Mouse (Mus musculus) CD4-positive, CD25-positive, alpha-beta regulatory T cell, adult 4 months (primary cell): ENCODE measurements around the gene Bcl9l. TPM values are rescaled to one million over a fixed set of nuclear protein-coding genes. Genes with fewer than 3 reads are reported as not detected.

Experiments
- ATAC-seq: one replicate; pipeline ENCODE4 v1.8.0; 2017
- polyA plus RNA-seq, 2 experiments: library from polyadenylated mRNA; unstranded; fragments of 100-300 nt; shearing (Covaris generic); gene quantifications; one replicate each; pipeline ENCODE4 v1.2.1; 2017

Gene Bcl9l
- polyA plus RNA-seq, 2 experiments from 2014 or later, result 13.3 to 17.6 TPM

- ATAC-seq, result no peak
These were observed 31.0 kb downstream of the Bcl9l start for GRCm38 (mm10) chr9:44513610-44514009.

- ATAC-seq, result no peak
These were observed 31.5 kb downstream of the Bcl9l start for GRCm38 (mm10) chr9:44514147-44514546.

DNA sequence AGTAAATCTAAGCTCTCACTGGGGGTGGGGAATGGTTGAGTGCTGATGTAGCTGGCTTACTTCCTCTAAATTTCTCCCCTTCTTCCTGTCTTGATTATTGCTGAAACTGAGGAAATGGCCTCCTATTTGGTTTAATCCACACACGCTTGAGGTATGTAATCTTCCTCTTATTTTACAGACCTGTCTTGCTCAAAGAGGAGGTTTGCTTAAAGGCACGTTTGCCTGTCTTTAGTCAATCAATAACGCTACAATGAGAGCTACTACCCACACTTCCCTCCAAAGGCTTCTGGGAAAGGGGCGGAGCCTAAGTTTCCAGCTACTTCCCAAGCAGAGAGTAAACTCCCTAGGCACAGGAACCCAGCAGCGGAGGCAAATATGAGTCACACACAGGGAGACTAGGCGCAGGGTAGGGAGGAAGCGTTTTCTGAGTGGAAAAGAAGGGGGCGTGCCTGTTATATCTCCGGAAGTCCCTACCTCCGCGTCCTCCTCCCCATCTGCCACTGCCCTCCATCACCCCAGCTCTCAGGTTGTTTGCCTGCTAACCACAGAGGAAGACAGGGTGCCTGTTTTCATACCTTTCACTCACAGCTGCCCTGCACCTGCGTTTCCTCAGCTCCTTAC, 32.6 kb downstream of the Bcl9l start:
- ATAC-seq, result peak; percentile 68

DNA sequence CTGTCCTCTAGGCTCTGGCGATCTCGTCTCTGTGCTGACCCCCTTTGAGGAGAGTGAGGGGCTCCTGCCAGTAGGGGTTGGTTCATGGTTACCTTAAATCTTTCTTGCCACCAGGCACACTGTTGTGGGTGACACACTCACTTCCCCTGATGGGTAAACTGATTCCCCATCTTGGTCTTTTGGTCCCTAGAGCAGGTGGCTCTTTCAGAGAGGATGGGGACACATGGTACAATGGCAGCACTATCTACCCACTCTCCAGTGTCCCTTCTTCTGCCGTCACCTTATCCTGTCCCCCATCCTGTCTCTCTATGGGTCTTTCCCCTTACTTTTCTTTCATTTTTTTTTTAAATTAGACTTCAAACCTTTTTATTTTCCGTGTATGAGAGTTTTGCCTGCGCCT, 33.3 kb downstream of the Bcl9l start:
- ATAC-seq, result peak; percentile 65

DNA sequence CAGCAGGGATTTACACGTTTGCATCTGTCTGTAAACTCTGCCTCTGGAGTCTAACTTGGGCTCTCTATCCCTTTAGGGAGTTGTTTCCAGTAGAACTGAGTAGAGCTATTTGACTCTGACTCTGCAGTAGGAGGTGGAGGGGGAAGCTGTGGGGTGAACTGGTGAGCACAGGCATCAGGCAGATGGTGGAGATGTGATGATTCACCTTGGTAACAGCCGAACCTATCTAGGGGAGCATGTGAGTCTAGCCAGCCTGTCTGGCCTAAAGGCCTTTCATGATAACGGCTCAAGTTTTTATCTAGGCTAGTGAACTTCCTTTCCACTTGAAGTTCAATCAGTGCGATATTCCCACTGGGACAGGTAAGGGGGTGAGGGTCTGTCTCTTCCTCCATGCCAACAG, 34.7 kb downstream of the Bcl9l start:
- peak; percentile 36 for ATAC-seq

DNA sequence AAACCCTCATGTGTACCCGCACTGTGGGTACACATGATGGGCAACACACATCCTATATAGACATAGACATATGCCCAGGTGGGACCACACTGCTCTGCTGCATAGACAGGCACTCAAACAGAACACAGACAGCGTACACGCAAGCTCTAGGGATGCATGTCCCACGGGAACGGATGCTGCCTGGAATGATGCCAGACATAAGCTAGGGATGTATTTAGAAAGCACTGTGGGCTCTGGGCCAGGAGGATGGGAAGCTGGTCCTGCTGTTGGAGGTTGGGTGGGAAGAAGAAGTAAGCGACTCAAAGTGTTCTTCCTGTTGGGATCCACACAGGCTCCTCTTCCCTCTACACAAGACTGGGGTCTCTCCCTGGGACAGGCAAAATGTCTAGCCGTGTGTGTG, 35.4 kb downstream of the Bcl9l start:
- ATAC-seq, result no peak

- ATAC-seq, result no peak
These were observed 39.3 kb downstream of the Bcl9l start for GRCm38 (mm10) chr9:44521927-44522326.

DNA sequence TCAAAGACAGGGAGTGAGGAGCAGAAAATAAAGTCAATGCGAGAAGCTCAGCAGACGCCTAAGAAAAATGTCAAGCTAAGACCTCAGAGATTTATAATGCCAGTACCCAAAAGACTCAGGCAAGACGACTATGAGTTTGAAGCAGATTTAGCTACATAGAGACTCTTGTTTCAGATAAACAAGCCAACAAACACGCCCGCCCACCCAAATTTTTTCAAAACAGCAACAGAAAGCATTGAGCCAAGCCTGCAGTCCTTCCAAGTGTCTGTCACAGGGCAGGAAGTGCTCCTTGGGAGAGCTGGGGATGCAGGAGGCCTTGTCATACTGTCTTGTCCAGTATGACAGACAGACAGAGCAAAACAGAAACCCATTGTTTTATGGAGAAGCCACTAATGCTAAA, 41.1 kb downstream of the Bcl9l start:
- ATAC-seq, result no peak

- ATAC-seq, result no peak
These were observed 41.7 kb downstream of the Bcl9l start for GRCm38 (mm10) chr9:44524235-44524826.

DNA sequence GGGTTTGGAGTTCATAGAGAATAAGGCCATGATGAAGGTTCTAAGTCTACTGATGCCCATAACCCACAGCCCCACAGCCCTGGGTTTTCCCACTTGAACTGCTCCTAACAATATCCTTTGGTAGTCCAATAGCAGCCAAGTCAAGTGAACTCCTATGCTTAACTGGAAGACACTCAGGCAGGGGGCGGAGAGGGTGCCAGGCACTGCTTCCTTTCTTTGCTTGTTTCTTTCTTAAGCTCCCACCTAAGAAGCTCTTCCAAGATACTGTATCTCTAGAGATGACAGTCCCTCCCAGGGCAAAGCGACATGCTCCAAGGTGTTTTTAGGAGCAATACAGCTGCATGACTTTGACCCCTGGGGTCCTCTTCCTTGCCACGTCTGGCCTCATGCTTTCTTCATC, 42.4 kb downstream of the Bcl9l start:
- ATAC-seq, result no peak

DNA sequence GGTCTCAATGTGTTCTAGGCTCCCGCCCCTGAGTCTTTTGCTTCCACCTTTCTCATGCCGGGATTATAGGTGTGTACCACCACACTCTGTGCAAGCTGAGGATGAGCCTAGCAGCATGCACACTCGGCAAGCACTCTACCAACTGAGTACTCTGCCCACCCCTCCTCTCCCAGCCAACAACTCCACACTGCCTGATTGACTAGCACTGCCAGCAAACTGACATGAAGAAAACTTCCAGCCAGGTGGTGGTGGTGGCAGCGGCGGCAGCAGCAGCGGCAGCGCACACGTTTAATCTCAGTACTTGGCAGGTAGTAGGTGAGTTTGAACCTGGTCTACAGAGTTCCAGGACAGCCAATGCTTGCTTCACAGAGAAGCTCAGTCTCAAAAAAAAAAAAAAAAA, 43.0 kb downstream of the Bcl9l start:
- no peak for ATAC-seq

- peak; percentile 72 for ATAC-seq
These were observed 43.9 kb downstream of the Bcl9l start for GRCm38 (mm10) chr9:44526337-44527112.

DNA sequence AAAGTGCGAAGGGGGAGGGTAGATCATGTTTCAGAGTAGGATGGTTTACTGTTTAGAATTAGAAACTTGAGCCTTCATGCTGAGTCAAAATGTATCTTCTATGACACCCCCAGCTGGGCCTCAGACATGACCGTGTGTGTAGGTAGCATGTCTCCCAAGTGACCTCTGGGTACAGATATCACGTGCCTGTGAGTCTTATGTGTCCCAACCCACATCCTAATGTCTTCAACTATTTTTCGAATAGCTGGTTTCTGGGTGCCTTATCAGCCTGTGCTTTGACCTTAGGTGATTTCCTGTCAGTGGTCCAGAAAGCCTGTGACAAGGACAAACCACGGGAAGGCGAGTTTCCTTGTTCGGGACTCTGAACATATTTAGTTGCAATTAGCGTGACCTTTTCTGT, 45.7 kb downstream of the Bcl9l start:
- ATAC-seq, result peak; percentile 31

DNA sequence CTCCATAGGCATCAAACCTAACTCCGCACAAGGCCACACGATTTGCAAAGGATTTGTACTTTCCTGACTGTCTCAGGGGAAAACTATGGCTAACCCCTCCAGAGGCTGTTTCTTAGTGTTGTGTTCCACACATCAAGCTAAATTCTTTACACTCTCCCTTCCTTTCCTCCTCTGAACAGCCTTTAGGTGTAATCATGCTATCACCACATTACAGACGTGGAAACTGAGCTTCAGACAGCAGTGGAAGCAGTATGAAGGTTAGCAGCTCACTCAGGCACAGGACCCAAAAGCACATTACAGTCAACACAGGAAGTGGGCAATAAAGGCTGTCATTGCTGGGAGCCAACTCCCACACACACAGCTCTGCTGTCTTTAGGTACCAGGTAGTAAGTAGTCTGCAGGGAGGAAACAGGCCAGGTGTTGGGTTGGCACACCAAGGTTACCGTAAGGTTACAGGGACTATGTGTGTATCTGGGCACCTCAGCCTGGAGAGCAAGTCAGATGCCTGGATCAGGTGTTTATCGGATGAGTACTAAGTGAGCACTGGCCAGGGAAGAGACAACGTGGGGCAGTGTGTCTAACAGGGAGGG, 50.5 kb downstream of the Bcl9l start:
- ATAC-seq, result peak; percentile 87

GRCm38 (mm10) chr9:44537625-44538301, 55.1 kb downstream of the Bcl9l start:
- peak; percentile 58 for ATAC-seq

DNA sequence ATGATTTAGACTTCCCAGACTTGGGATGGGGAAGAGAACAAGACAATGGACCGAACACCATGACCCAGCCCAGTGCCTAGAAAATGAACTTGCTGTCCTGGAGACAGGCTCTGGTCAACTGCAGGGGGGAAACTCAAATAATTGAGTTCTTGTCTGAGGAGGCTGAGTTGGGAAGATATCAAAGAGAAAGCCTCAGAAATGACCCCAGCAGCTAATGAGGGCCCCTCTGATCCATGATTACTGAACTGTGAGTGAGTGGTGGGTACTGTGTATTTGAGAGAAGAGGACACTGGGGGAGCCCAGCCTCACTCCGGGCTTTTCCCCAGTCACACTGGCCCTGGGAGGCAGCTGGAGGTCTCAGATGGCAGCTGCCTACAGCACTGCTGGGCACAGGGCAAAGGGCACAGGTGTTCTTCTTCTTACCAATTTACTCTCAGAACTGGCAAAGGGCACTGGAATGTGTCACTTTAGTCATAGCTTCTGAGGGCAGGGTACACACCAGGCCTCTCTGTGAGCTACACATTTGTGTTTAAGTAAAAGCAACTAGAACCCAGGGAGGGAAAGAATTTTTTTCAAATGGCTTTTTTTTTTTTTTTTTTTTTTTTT, 57.3 kb downstream of the Bcl9l start:
- no peak for ATAC-seq

DNA sequence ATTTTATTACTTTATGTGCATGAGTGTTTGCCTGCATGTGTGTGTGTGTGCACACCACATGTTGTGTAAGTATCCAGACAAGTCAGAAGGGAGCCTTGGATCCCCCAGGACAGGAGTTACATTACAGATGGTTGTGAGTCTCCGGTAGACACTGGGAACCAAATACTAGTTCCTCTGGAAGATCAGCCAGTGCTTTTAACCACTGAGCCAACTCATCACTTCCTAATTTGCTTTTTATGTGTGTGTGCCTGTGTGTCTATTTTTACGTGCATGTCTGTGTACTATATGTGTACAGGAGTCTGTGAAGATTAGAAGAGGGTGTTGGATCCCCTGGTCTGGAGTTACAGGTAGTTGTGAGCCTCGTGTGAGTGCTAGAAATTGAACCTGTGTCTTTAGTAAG, 58.1 kb downstream of the Bcl9l start:
- ATAC-seq, result no peak

GRCm38 (mm10) chr9:44542364-44542763, 59.7 kb downstream of the Bcl9l start:
- ATAC-seq, result no peak

DNA sequence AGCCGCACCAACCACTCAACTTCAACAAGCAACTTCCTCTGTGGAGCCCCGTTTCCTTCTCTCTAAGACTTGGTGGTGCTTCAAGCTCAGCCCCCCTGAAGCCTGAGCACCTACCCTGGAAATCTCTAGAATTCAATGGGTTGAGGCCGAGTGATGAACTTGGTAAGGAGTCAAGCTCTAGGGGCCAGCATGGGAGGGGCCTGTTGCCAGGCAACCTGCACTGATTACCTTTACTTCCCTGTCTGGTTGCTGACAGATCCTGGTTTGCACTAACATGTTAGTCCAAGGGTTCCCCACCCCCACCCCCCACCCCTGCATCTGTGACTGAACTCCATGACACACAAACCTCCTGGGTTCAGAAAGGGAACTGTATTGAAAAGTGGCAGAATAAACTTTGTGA, 62.4 kb downstream of the Bcl9l start:
- ATAC-seq, result no peak

GRCm38 (mm10) chr9:44548412-44549152, 66.0 kb downstream of the Bcl9l start:
- peak; percentile 56 for ATAC-seq

DNA sequence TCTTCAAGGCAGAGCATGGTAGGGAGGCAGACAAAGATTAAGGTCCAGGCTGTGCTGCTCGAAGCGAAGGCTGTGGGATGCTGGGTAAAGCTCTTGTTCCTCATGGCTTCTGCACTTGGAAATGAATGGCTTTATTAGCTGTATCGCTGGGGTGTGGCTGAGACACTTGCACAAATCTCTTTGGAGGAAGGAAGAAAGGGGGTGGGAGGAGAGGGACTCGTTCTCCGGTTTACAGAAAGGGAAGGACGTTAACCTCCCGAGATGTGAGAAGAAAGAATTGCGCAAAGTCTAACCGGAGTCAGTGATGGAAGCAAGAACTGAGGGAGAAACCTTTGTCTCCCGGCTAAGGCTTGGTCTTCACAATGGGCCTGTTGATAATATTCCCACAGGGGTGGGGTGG, 68.5 kb downstream of the Bcl9l start:
- ATAC-seq, result no peak

- ATAC-seq, result no peak
These were observed 69.5 kb downstream of the Bcl9l start for GRCm38 (mm10) chr9:44552161-44552560.
